Mouse (Mus musculus) stomach, postnatal 0 days (tissue): ENCODE data around the gene Vmn1r219.
"Not testable (repeated sequence)": the region's sequence is repeated elsewhere in the genome, so short reads cannot be mapped to it uniquely, and the experiment has no call there.

ENCODE experiments used
- CTCF ChIP-seq: IDR thresholded peaks from 2 replicates; pipeline ENCODE4 v1.5.1; 2016; ENCODE audit warnings: antibody characterized with exemption, low read depth, mild to moderate bottlenecking, moderate library complexity
- EP300 ChIP-seq: optimal IDR thresholded peaks from 2 replicates; pipeline ENCODE3; 2016; ENCODE audit warnings: antibody characterized with exemption

GRCm38 (mm10) chr13:23166471-23166870, 7.4 kb downstream of the Vmn1r219 start:
- not testable (repeated sequence) for TF ChIP-seq CTCF, EP300
